Mouse (Mus musculus) gastrocnemius, postnatal 14 days (tissue): ENCODE measurements around the gene Tuba3a. TPM values are rescaled to one million over a fixed set of nuclear protein-coding genes. Genes with fewer than 3 reads are reported as not detected.

Source experiments
- DNase-seq: peaks from one replicate; pipeline ENCODE4 v3.0.0; 2021; ENCODE audit warnings: mixed read lengths
- intact Hi-C: fragments of 180-260 bp; cut with DNase I; formaldehyde crosslinking; loops from one replicate; pipeline ENCODE4 v1.15.1; 2025; ENCODE audit warnings: low total_unique reads
- microRNA-seq, 2 experiments: library from miRNA; unstranded; fragments of <30 nt; microRNA quantifications; one replicate each; pipeline ENCODE4 v1.2.0; 2021
- total RNA-seq, 2 experiments: library from RNA; stranded (reverse); gene quantifications; 2 replicates each; pipeline ENCODE4 v1.2.3; 2021

Gene Tuba3a
- total RNA-seq, 2 experiments from 2014 or later, result not detected

DNA sequence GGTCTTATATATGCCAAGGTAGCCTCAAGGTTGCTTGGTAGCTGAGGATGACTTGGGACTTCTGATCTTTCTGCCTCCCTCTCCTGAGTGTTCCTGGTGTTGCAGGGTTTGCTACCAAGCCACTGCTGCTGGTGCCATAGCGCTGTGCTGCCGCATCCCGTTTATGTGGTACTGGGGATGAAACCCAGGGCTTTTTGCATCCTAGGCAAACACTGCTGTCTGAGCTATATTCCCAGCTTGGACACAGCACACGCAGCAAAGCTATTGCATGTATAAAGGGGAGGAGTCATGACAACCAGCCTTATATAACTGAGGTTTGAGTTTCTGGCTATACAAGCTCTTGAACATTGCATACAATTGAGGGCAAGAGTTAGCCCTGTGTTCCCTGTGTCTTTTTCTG is 48.4 kb downstream of the Tuba3a start:
- DNase-seq, result no peak
- intact Hi-C loops, result no loop called here

- DNase-seq, result no peak
- intact Hi-C loops, result no loop called here
These were observed 49.1 kb downstream of the Tuba3a start, which contains the start of gene Cd27 for GRCm38 (mm10) chr6:125236782-125237181. Cd27 (minus strand) TSS chr6:125237010.

- no peak for DNase-seq
- intact Hi-C loops, result no loop called here
These were observed 49.5 kb downstream of the Tuba3a start for GRCm38 (mm10) chr6:125236341-125236740.

GRCm38 (mm10) chr6:125234520-125234828 is 51.4 kb downstream of the Tuba3a start:
- intact Hi-C loops, result no loop called here

DNA sequence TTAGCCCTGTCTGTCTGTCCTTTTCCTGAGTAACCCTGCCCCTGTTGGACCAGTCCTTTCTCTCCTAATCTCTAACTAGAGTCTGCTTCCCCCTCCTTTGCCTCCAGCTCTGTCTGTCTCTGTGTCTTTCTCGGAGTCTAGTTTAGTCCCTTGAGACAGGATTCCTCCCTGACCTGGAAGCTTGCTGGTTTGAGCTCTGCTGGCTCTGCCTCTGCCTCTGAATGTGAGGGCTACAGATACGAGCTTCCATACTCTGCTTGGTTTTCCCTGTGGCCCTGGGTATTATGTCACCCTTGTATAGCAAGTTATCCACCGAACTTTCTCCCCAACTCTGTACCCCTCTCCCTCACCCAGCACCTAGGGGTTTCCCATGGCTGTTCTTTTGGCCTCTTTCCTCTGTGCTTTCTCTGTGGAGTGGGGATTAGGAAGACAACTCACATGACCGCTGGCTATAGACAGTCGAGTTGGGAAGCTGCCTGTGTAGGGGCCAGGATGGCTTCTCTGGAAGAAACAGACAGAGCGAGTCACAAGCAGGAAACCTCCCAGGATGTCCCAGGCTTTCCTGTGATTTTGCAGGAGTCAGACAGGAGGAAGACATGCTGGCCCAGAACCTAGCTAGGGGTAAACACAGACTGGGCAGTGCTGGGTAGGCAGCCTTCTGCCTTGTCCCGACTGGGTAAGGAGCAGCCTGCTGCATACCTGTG is 51.9 kb downstream of the Tuba3a start:
- intact Hi-C loops, result no loop called here
- DNase-seq, result no peak

More at GRCm38 (mm10) chr6:125234520-125234828, 51.4 kb downstream of the Tuba3a start:
- no peak for DNase-seq

- intact Hi-C loops, result no loop called here
- DNase-seq, result no peak
These were observed 53.3 kb downstream of the Tuba3a start for GRCm38 (mm10) chr6:125232516-125232915.

DNA sequence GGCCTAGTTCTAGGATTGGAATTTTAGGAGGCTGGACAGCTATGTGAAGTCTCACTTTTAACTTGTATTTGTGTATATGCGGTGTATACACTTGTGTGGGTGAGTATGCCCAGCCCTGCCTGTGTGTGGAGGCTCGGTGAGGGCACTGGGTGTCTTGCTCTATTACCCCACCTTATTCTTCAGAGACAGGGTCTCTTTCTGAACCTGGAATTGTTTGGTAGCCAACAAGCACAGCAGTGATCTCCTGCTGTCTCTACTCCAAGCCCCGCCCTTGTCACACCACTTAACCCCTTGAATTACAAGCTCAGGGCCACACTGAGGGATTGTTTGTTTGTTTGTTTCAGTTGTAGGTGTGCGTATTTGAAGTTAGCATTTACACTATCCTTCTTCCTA is 53.8 kb downstream of the Tuba3a start:
- no peak for DNase-seq
- intact Hi-C loops, result no loop called here

DNA sequence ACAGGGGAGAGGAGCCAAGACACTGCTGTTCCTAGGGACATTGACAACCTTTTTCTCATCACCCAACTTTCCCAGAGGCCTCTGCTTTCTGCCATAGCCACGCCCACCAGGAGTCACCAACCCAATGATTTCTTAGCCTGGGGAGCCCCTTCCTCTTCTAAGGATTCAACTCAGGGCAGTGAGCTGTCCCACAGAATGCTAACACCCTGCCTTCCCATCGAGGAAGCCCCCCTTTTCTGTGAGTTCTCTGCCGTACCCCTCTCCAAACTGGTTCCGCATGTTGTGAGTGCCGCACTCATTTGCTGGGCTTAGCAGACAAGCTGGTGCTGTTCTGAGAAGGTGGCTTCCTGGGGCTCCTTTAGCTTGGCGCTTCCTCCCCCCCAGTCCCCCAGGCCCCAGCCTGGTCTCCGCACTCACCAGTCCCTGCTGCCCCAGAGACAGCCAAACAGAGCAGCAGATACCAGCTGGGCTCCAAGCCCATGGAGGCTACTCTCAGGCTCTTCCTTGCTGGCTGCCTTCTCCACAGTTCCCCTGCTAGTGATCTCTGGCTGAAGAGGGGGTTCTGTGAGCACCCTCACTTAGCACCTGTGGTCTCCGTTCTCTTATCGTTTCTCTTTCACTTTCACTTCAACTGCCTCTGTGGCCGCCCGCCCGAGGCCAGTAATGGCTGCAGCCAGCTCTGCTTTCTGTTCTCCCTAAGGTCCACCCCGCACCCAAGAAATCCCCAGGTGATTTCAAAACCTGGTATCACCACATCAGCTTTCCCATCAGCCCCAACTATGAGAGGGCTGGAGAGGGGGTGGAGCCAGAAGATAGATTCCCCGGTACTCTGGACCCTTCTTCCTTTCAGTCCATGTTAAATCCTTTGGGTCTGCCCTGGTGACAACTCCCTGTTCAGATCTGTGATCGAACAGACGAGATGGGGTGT is 54.5 kb downstream of the Tuba3a start, which contains the start of gene Tapbpl:
Gene Tapbpl, minus strand, starts transcription at position 744 of the 928 bp plus-strand sequence.
- intact Hi-C loops, result no loop called here
- DNase-seq, result peak; percentile 57

GRCm38 (mm10) chr6:125230571-125230970 is 55.3 kb downstream of the Tuba3a start:
- intact Hi-C loops, result no loop called here

More at GRCm38 (mm10) chr6:125230571-125230970, 55.3 kb downstream of the Tuba3a start:
- DNase-seq, result no peak

Small RNA genes within 50 kb of the gene (microRNA-seq; reads per million reads assigned to microRNA genes)
- gene Mir8113, result 0 reads per million in 2 experiments

Other genes starting within 250 kb of the Tuba3a start
- gene Ing4, start 246.3 kb downstream of the Tuba3a start, total RNA-seq, result 10 to 100 TPM; 29.6 TPM
- gene Acrbp, start 236.4 kb downstream of the Tuba3a start, total RNA-seq, result 1 to 10 TPM; 1.4 to 2.5 TPM
- under 1 TPM in 1 of 2 experiments, not detected in 1; 0.24 TPM for gene Lpar5, start 218.1 kb downstream of the Tuba3a start, total RNA-seq
- gene Chd4, start 190.1 kb downstream of the Tuba3a start, total RNA-seq, result 10 to 100 TPM; 75.1 to 84.3 TPM
- gene Nop2, start 154.1 kb downstream of the Tuba3a start, total RNA-seq, result 10 to 100 TPM; 16.0 to 20.4 TPM
- gene Iffo1, start 140.8 kb downstream of the Tuba3a start, total RNA-seq, result 10 to 100 TPM; 24.0 to 28.7 TPM
- over 10,000 TPM in 1 of 2 experiments, 1,000 to 10,000 TPM in 1; 9,479 to 10,041 TPM for gene Gapdh, start 119.6 kb downstream of the Tuba3a start, total RNA-seq
- gene Ncapd2, start 94.3 kb downstream of the Tuba3a start, total RNA-seq, result 10 to 100 TPM; 18.4 to 18.7 TPM
- gene Mrpl51, start 94.2 kb downstream of the Tuba3a start, total RNA-seq, result 100 to 1,000 TPM; 214 to 227 TPM
- 10 to 100 TPM; 10.7 to 11.3 TPM for gene Vamp1, start 70.5 kb downstream of the Tuba3a start, total RNA-seq
- gene Tapbpl, start 54.2 kb downstream of the Tuba3a start, total RNA-seq, result 1 to 10 TPM; 2.2 to 2.3 TPM
- under 1 TPM in 1 of 2 experiments, not detected in 1; 0.16 TPM for gene Cd27, start 49.0 kb downstream of the Tuba3a start, total RNA-seq
- 10 to 100 TPM; 24.8 to 26.3 TPM for gene Ltbr, start 27.8 kb upstream of the Tuba3a start, total RNA-seq
- under 1 TPM; 0.22 to 0.27 TPM for gene Scnn1a, start 34.6 kb upstream of the Tuba3a start, total RNA-seq
- gene Tnfrsf1a, start 63.3 kb upstream of the Tuba3a start, total RNA-seq, result 10 to 100 TPM; 42.1 to 42.3 TPM
- gene Plekhg6, start 94.8 kb upstream of the Tuba3a start, total RNA-seq, result not detected
- 10 to 100 TPM; 47.6 to 76.0 TPM for gene Cd9, start 208.7 kb upstream of the Tuba3a start, total RNA-seq